Mouse (Mus musculus): ENCODE results near the gene Fam184a.

Fam184a gene

DNA sequence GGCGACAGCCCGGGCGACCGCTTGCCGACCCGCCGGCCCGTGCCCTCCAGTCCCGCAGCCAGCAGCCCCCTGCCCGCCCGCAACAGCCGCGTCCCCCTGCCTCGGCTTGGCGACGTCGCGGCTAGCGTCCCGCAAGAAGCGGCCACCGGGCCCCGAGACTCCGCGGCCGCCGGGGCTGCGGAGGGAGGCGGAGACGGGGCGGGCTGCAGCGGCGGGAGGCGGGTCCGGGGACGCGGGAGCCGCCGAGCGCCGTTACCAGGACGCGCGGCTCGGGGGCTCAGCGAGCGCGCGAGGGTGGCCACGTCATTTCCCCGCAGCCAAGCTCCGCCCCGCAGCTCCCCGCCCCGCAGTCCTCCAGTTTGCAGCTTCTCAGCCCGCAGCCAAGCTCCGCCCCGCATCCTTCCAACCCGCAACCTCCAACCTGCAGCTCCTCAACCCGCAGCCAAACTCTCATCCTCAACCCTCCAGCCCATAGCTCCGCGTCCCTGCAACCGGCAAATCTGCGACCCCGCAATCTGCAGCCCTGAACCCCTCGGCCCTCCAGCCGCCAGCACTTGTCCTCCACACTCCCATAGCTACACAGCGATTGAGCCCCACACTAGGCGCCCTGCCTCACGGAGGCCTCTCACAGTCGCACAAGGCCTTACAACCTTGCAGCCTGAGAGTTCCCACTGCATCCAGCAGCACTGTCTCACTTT lies at the start of gene Fam184a:
Gene Fam184a, minus strand, starts transcription at position 169 of the 698 bp plus-strand sequence.
- DNase-seq = peak; percentile 96

DNA sequence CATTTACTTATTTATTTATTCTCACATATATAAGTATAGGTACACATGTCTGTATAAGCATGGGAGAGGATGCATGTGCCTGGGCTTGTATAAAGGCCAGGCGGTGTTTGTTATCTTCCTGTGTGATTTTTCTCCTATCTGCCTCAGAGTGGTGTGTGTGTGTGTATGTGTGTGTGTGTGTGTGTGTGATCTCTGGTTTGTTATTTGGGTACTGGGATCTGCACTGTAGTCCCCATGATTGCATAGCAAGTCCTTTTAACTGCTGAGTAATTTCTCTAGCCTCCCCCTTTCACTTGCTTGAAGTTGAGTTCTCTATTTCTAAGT lies 45.3 kb upstream of the Fam184a start:
- no peak for DNase-seq

DNA sequence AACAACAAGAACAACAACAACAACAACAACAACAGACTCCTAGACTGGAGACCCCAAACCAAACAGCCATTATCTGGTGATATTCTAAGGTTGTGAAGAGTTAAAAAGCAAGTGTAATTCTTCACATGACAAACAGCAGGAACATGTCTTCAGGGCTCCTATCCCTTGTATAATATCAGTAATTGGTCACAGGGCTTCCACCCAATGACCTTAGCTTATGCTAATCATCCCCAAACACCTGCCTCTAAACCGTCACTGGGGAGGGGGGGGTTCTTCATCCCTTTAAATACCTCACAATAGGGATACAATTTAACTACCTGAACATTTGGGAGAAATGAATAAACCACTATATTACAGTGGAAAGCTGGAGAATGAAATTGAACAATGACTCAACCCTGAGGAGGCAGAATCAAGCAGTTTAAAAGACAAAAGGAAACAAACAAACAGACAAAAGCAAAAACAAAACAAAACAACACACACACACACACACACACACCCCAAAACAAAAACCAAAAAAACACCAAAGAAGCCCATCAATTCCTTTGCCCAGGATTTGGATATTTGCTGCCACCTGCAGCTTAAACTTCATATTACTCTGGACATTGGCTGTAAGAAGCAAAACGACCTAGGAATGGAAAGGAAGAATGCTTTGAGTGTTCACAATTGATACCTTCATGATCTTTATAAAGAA lies 44.8 kb upstream of the Fam184a start:
- no peak for DNase-seq

DNA sequence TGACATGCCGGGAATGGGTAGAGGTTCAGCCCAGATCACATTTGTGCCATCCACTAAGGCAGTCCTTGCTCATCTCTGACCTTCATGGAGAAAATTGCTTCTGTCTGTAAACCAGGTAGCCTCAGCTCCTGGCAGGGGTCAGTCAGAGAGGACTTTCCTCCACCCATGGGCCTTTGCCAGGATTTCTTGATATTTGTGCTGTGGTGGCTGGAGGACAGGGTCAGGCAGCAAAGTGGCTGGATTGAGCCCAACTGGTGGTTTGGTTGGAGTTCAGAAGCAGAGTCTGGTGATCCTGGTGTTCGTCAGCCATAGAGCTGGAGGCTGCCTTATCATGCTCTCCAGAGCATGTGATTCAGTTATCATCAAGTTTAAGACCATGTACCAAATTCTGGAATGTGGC lies 40.4 kb upstream of the Fam184a start:
- DNase-seq = no peak

DNA sequence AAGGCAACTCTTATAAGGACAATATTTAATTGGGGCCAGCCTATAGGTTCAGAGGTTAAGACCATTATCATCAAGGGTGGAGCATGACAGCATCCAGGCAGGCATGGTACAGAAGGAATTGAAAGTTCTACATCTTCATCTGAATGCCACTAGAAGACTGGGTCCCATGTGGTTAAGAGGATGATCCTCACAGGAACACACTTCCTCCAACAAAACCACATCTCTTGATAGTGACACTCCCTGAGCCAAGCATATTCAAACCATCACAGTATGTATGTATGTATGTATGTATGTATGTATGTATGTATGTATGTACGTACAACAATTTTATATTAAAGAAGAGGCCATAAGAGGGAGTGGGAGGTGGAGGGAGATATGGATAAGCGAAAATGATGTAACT lies 25.7 kb upstream of the Fam184a start:
- no peak for DNase-seq

DNA sequence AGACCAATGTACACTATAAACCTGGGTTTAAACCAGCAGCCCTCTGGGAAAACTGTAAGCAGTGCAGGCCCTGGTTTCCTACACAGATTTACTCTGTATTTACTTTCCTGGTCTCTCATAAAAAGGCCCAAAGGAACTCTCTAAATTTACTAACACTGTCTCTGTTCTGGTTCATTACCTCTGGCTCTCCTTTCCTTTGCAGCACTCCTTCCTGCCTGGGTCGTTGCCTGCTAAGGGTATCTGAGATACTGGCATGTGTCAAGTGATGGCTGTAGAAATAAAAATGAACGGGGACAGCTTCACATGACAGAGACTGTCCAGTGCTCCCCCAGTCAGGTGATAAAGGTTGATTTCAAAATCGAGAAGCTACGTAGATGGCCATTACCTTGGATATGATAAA lies 21.8 kb upstream of the Fam184a start:
- DNase-seq = no peak

DNA sequence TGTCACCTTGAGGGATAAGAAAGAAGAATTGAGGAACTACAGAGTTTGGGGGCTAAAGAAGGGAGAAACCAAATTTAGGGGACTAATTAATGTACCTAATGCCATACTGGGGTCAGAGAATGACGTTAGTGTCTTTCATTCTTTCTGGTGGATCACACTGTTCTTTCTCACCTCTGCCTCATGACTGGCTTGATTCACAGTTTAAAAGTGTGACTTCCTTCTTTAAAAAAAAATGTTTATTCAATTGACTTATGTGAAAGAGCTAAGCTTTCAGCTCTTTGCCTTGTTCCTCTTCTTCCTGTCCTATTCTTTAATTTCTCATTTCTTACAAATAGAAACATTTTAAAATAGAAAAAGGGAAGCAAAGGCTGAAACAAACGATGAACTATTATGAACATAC lies 20.6 kb upstream of the Fam184a start:
- no peak for DNase-seq

DNA sequence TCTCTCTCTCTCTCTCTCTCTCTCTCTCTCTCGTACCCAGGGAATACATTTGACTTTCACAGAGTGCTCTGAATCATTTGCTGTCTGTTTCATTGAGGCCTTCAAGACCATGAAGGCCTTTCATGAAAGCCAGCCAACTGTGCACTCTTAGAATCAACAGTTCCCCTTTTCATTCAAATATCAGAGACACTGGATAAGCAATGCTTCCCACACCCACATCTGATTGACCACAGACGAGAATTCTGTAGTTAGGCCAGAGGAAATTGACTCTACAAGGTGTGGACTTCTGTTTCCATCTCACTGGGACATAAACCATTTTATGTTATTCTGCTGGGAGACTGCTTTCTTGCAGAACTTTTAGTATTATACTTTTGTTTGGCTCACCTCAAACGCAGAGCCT lies 17.8 kb upstream of the Fam184a start:
- no peak for DNase-seq

DNA sequence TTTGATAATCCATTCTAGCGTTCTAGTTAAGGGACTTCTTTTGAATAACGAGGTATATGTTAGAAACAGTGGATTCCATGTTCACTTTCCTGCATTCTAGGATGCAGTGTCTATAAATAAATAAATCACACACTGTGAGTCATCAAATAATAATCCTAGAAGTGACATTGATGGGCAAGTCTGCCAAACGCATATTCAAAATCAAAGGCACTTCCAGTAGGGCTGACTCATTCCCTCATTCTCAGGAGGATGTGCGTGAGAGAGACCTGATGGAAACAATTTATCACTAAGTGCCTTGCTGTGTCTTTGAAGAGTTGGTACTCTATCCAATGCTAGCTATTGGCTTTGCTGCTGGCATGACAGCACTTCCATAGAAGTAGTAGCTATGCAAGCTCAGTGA lies 14.5 kb upstream of the Fam184a start:
- no peak for DNase-seq

DNA sequence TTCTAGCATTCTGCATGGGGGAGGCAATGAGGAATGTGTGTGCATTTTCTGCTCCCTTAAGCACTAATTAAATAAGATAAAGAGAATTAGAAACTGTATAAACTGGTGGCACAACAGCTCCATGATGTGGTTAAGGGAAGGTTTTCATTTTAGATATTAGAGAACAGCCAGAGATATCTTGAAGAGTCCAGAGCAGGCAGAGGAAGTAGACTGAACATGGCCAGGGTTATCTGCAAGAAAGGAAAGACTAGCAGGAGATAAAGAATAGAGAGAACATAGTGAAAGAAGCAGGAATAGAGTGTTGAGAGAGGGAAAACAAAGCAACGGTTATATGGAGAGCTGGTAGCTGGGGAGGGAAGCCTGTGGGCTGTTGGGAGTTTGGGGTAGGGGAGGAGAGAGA lies 1.8 kb upstream of the Fam184a start:
- DNase-seq = no peak

DNA sequence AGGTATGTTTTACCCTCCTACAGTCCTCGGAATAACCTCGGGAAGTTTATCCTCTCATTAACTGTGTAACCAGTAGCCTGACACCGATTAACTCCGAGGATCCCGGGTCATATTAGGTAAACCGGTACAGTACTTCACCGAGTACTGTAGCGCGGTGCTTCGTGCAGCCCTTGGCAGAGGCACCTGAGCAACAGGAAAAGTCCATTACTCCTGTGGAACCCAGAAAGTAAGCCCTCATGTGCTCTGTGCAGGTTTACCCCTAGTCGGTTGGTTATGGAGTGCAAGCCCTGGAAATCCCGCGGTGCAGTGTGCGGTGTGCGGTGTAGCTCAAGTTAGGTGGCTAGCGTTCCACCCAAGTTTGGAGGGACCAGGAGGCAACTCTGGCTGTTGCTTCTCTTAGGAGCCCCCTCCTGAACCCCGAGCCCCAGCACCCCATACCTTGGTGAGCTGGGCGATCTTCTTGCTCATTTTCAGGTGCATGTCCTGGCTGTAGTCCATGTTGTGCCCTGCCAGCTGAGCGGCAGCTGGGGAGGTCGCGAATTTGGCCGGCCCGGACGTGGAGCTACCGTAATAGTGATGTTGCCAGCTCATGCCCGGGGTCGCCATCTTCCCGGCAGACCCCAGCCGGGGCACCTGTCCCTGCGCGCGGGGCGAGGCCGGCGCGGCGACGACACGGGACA lies 508 bp downstream of the Fam184a start:
- no peak for DNase-seq

DNA sequence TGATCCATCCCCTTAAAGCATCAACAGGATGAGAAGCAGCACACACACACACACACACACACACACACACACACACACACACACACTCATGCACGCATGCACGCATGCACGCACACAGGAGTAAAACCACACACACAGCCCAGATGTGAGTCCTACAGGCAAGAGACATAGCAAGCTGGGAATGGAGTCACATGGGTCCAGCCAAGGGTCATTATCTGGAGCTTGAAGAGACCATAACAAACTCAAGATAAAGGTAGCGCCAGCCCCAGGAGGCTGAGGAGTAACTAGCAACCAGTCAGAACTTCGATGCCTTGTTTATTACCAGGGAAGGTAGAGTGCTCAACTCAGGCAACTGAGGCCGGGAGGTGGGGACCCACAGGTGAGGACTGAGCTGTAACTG lies 4.9 kb downstream of the Fam184a start:
- no peak for DNase-seq

DNA sequence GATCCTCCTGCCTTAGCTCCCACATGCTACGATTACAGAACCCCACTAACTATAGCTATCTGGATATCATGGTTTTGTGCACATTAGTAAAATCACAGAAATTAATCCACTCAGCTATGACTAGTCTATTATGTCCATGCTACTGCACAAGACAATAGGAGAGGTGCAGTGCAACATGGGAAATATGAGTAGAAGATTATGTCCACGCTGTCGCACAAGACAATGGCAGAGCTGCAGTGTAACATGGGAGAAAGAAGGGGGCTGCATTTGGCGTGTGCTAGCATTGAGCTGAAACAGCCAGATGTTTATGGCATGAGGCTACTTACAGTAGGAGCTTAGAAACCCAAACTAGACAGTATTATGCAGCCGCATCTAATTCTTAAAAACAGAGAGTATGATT lies 8.0 kb downstream of the Fam184a start:
- no peak for DNase-seq

DNA sequence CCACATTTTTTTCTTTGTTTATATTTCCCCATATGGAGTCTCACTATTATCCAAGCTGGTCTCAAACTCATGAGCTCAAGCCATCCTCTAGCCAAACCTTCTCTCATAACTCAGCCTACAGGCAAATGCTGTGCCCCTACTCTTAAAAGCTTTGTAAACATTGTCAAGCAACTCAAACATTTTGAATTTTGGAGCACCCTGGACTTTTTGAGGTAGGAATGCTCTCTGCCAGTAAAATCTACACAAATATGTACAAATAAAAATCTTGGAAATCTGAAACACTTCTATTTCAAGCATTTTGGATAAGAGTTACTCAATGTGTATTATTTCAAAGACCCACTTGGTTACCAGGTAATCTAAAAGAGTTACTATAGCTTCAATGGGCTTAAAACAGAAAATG lies 10.9 kb downstream of the Fam184a start:
- no peak for DNase-seq

DNA sequence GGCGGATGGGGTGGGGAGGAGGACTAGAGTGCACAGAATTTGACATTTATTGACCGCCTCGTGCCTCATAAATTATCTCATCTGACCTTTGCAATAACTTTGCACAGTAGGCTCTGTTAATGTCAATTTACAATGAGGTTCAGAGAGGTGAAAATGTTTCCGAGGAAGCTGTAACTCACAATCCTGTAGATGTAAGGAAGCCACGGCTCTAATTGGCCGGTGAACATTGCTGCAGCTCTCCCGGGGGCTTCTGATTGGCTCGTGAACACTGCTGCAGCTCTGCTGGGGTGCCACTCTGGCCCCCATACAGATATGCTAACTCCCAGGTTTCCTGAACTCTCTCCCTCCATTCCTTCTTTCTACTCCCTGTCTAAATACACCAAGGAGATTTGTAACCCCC lies 12.1 kb downstream of the Fam184a start:
- DNase-seq = no peak

DNA sequence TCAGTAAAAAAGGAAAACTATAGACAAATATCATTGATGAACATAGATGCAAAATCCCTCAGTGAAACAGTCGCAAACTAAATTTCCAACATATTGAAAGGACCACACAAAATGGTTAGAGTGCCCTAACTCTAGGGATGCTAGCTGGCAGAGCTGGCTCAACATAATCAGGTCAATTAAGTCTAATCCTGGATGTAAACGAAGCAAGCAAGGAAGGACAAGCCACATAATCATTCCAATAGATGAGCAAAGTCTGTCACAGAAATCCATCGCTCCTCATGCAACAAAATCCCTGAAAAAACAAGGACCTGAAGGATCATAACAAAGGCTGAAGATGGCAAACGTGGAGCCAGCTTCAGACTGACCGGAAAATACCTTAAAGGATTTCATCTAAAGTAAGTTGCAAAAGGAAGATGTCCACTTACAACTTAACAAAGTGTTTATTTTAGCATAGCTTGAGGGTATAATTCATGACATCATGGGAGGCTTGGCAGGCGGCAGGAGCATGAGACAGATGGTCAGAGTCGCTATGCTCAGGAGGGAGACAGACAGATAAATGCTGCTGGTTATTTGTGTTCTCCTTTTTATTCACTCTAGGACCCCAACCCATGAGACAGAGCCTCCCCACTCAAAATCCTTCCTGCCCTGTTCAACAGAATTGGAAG lies 15.6 kb downstream of the Fam184a start:
- DNase-seq = peak; percentile 73

DNA sequence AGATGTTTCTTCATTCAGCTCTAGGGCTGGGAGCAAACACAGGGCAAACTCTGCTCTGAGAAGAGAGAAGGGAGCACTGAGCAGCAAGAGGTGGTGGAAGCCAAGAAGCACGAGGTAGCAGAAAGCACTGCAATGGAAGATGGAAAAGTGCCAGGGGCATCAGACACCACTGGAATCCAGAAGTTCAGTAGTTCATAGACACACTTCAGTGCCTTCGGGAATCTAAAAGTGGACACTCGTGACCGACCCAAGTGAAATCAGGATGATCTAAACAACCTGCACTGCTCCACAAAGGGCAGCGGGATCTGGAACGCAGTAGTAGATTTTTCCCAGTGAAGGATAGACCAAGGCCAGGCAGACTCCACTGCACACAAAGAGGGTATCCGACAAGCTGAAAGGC lies 18.6 kb downstream of the Fam184a start:
- DNase-seq = no peak

DNA sequence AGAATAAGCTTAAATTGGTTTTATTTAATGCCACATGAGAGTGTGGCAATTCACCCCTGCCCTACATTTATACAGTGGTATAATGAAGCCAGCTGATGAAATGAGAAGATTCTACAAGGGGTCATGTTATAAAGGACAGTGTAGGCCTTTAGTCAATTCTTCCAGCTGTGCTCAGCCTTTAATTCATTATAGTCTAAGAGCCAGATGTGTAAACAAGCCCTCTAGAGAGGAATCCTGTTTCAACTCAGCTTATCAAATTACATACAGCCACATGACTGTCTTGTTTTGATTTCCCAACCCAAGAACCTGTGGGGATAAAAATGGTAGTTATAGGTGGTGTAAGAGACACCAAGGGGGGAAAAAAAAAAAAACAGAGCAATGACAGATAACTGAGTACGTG lies 22.0 kb downstream of the Fam184a start:
- no peak for DNase-seq

DNA sequence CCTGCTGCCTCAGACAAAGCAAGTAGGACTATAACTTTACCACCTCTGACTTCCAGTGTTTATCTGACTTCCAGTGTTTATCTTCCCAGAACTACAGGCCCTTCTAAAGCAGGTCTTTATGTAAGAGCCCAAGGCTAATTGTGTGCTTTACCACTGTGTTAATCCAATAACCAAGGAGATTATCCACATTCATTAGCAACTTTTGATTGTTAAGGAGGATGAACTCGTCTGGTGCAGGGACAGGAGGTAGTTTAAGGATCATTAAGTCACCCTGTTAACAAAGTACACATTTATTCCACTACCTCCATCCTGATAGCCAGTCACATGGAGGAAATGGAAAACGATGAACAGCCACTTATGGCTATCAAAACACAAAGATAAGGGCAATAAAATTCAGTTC lies 25.6 kb downstream of the Fam184a start:
- DNase-seq = no peak

DNA sequence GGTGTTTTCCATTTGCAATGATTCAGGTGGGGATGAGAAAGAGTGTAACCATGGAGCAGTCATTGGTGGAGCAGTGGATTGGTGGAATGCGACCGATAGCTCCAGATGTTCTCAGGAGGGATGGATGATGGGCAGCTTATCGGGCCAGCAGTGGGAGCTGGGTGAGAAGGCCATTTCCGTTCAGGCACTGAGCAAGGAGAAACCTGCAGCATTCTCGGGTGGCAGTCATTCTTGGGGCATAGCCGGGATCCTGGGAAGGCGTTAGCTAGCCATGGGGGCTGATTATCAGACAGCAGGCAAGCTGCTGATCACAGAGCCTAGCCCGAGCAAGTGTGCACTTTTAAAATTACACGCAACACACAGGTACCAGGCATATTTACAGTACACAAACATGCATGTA lies 46.4 kb downstream of the Fam184a start:
- peak; percentile 42 for DNase-seq

DNA sequence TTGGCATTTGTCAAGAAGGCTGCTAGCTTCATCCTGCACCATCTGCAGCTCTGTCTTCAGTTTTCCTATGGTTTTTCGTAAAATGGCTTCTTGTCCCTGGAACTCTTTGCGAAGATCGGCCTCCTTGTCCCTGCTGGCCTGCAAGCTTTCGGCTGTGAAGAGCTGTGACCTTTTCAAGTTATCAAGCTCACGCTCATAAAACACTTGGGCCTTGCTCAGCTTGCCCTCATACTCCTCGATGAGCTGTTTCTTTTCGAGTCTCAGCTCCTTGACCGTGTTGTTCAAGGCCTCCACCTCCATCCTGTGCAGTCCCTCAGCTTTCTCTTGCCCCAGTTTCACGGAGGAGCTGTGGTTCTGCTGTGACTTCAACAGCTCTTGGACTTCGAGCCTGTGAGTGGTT lies 52.4 kb downstream of the Fam184a start:
- no peak for DNase-seq

DNA sequence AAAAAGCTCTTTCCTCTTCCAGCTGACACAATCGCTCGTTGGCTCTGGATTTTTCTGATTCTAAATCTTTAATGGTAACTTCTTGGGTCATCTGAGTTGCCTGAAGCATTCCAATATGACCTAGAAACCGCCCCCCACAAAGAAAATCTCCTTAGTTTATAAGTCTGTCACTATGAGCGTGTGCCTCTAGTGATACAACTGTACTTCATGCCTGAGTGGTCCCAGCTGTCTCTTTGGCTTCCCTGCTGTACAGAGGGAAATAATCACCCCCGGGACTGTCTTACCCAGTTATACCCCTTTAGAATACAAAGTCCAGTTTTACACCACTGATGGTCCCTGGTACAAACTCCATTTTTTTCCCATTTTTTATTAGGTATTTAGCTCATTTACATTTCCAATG lies 56.2 kb downstream of the Fam184a start:
- DNase-seq = no peak

DNA sequence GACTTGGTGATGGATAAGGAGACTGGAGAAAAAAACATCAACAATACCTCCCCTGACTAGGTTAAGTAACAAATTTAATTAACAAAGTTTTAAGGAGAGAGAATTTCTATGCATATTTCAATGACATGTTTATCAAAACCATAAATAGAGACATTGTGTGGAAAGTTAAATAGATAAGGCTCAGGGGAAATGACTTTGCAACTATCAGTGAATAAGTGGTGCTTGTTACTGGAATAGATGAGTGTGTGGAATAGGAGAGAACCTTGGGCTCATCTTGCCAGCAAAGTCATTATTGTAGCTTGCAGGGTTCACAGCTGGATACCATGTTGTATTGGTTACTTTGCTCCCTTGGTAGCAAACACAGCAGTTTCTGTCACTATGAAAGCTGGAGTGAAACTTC lies 59.7 kb downstream of the Fam184a start:
- DNase-seq = no peak

All from cerebellum, adult 11-12 months (tissue).